Mouse (Mus musculus) testis, adult 2 months (tissue): ENCODE data around the gene Olfr616. TPM values are rescaled to one million over a fixed set of nuclear protein-coding genes. Genes with fewer than 3 reads are reported as not detected.
"Not testable (repeated sequence)": the region's sequence is repeated elsewhere in the genome, so short reads cannot be mapped to it uniquely, and the experiment has no call there.

Source experiments
- H3K27ac ChIP-seq: fragments of 200-500 bp; 2 replicates; pipeline ENCODE4 v1.5.1; 2012; ENCODE audit warnings: low read depth, low read length; ENCODE audit not compliant: control insufficient read depth, insufficient read depth
- H3K27me3 ChIP-seq: fragments of 200-500 bp; 2 replicates; pipeline ENCODE4 v1.6.1; 2012; ENCODE audit warnings: mild to moderate bottlenecking, low read length, moderate library complexity; ENCODE audit not compliant: control insufficient read depth, insufficient read depth
- H3K36me3 ChIP-seq: fragments of 200-500 bp; 2 replicates; pipeline ENCODE4 v1.6.1; 2012; ENCODE audit warnings: mild to moderate bottlenecking, low read length; ENCODE audit not compliant: control insufficient read depth, insufficient read depth
- H3K4me1 ChIP-seq: fragments of 200-500 bp; 2 replicates; pipeline ENCODE4 v1.6.1; 2012; ENCODE audit warnings: low read length; ENCODE audit not compliant: control insufficient read depth, insufficient read depth
- H3K4me3 ChIP-seq: fragments of 200-500 bp; 2 replicates; pipeline ENCODE4 v1.5.1; 2012; ENCODE audit warnings: low read depth, mild to moderate bottlenecking, low read length, moderate library complexity, mixed read lengths; ENCODE audit not compliant: control insufficient read depth
- CTCF ChIP-seq: fragments of 200-500 bp; IDR thresholded peaks from 2 replicates; pipeline ENCODE4 v1.5.1; 2012; ENCODE audit warnings: low read depth, mild to moderate bottlenecking, inconsistent platforms, low read length, moderate library complexity; ENCODE audit not compliant: control insufficient read depth, insufficient read depth, insufficient replicate concordance
- POLR2A ChIP-seq: fragments of 200-500 bp; IDR thresholded peaks from 2 replicates; pipeline ENCODE4 v1.6.1; 2012; ENCODE audit warnings: low read depth, mild to moderate bottlenecking, inconsistent platforms, low read length, moderate library complexity; ENCODE audit not compliant: control insufficient read depth
- polyA plus RNA-seq: library from polyadenylated mRNA; depleted of rRNA; stranded (reverse); fragments of >200 nt; gene quantifications from 2 replicates; pipeline ENCODE4 v1.2.3, GENCODE M21; 2012; rRNA removed

Olfr616 gene
- polyA plus RNA-seq, 1 experiment: 0.25 TPM

- TF ChIP-seq CTCF (no peak), POLR2A (no peak)
- Histone ChIP-seq H3K36me3 (no peaks in the 10 kb centered on the region), H3K4me1 (no peaks in the 10 kb centered on the region), H3K27me3 (no peaks in the 10 kb centered on the region), H3K27ac (no peak within 1 kb of the TSS), H3K4me3 (no peak within 1 kb of the TSS)
These were observed 21.2 kb downstream of the Olfr616 start, which contains the start of gene Olfr613 for GRCm38 (mm10) chr7:103547774-103548173. Gene Olfr613 (plus strand): TSS chr7:103548074.

- not testable (repeated sequence) for H3K36me3 ChIP-seq, H3K27ac ChIP-seq, H3K27me3 ChIP-seq, H3K4me1 ChIP-seq, H3K4me3 ChIP-seq
These were observed 26.3 kb downstream of the Olfr616 start, which contains the start of gene Olfr612 for GRCm38 (mm10) chr7:103542617-103543016. Gene Olfr612 (minus strand): TSS chr7:103542717.

- not testable (repeated sequence) for H3K36me3 ChIP-seq, H3K27ac ChIP-seq, H3K27me3 ChIP-seq, H3K4me3 ChIP-seq, H3K4me1 ChIP-seq
These were observed 48.2 kb downstream of the Olfr616 start, which contains the start of gene Olfr611 for GRCm38 (mm10) chr7:103520746-103521145. Gene Olfr611 (minus strand): TSS chr7:103520846.

Other genes with a start within 250 kb of the Olfr616 start
- not detected in 2 replicates for gene Olfr598, start 245.6 kb downstream of the Olfr616 start, polyA plus RNA-seq
- not detected in 2 replicates for gene Olfr599, start 233.2 kb downstream of the Olfr616 start, polyA plus RNA-seq
- not detected in 2 replicates for gene Olfr600, start 219.5 kb downstream of the Olfr616 start, polyA plus RNA-seq
- gene Olfr601, start 206.5 kb downstream of the Olfr616 start, polyA plus RNA-seq: not detected in 2 replicates
- 0.11 TPM in 1 of 2 replicates, not detected in the other for gene Olfr603, start 183.0 kb downstream of the Olfr616 start, polyA plus RNA-seq
- gene Usp17lc, start 154.1 kb downstream of the Olfr616 start, polyA plus RNA-seq: not detected in 2 replicates
- gene Olfr605, start 123.7 kb downstream of the Olfr616 start, polyA plus RNA-seq: not detected in 2 replicates
- not detected in 2 replicates for gene Olfr606, start 120.1 kb downstream of the Olfr616 start, polyA plus RNA-seq
- not detected in 2 replicates for gene Olfr607, start 105.0 kb downstream of the Olfr616 start, polyA plus RNA-seq
- not detected in 2 replicates for gene Olfr608, start 99.3 kb downstream of the Olfr616 start, polyA plus RNA-seq
- gene Olfr609, start 71.1 kb downstream of the Olfr616 start, polyA plus RNA-seq: not detected in 2 replicates
- gene Olfr610, start 57.0 kb downstream of the Olfr616 start, polyA plus RNA-seq: 0.14 TPM in 1 of 2 replicates, not detected in the other
- 0.15 TPM in 1 of 2 replicates, not detected in the other for gene Olfr611, start 48.3 kb downstream of the Olfr616 start, polyA plus RNA-seq
- not detected in 2 replicates for gene Olfr612, start 26.4 kb downstream of the Olfr616 start, polyA plus RNA-seq
- not detected in 2 replicates for gene Olfr613, start 21.1 kb downstream of the Olfr616 start, polyA plus RNA-seq
- not detected in 2 replicates for gene Olfr615, start 13.1 kb downstream of the Olfr616 start, polyA plus RNA-seq
- gene Olfr617, start 3.9 kb upstream of the Olfr616 start, polyA plus RNA-seq: not detected in 2 replicates
- gene Olfr618, start 21.0 kb upstream of the Olfr616 start, polyA plus RNA-seq: not detected in 2 replicates
- not detected in 2 replicates for gene Olfr619, start 31.4 kb upstream of the Olfr616 start, polyA plus RNA-seq
- gene Olfr620, start 43.4 kb upstream of the Olfr616 start, polyA plus RNA-seq: not detected in 2 replicates
- not detected in 2 replicates for gene Olfr622, start 73.6 kb upstream of the Olfr616 start, polyA plus RNA-seq
- not detected in 2 replicates for gene Olfr623, start 94.6 kb upstream of the Olfr616 start, polyA plus RNA-seq
- gene Olfr624, start 102.0 kb upstream of the Olfr616 start, polyA plus RNA-seq: 0.02 TPM in 1 of 2 replicates, not detected in the other
- gene Olfr625-ps1, start 113.6 kb upstream of the Olfr616 start, polyA plus RNA-seq: not detected in 2 replicates
- not detected in 2 replicates for gene Olfr243, start 145.5 kb upstream of the Olfr616 start, polyA plus RNA-seq
- not detected in 2 replicates for gene Olfr628, start 161.2 kb upstream of the Olfr616 start, polyA plus RNA-seq
- gene Olfr629, start 175.8 kb upstream of the Olfr616 start, polyA plus RNA-seq: not detected in 2 replicates
- not detected in 2 replicates for gene Olfr630, start 188.2 kb upstream of the Olfr616 start, polyA plus RNA-seq
- not detected in 2 replicates for gene Olfr69, start 202.5 kb upstream of the Olfr616 start, polyA plus RNA-seq
- gene Olfr68, start 210.6 kb upstream of the Olfr616 start, polyA plus RNA-seq: not detected in 2 replicates
- not detected in 2 replicates for gene Olfr67, start 222.7 kb upstream of the Olfr616 start, polyA plus RNA-seq
- 8.1 and 11.1 TPM in 2 replicates for gene Hbb-bt, start 244.9 kb upstream of the Olfr616 start, polyA plus RNA-seq